Mouse (Mus musculus) right cerebral cortex, adult 18-20 months (tissue): ENCODE results near the gene Serpinb9b.
"Not testable (repeated sequence)": the region's sequence is repeated elsewhere in the genome, so short reads cannot be mapped to it uniquely, and the experiment has no call there.

ENCODE experiments used
- DNase-seq: peaks from one replicate; pipeline ENCODE4 v3.0.0; 2022; ENCODE audit warnings: mixed read lengths

Gene Serpinb9b

DNA sequence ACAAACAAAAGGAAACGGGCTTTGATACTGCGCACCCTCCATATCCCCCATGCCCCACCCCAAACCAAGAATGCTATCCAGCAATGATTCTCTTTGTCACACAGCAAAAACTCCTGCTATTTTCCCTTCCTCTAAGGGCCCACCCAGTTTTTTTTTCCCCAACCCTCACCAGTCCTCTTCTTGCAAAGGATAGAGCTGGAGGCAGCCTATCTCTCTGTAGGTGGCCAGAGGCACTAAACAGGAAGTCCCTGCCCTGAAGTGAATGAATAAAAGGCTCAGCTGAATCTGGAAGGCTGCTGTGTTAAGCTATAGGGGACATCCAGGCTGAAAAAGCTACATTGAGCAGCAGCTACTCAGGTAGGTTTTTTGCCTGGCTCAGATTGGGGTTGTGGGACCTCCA lies at the start of gene Serpinb9b:
Serpinb9b (plus strand) TSS at position 173 of the 400 bp plus-strand sequence.
- no peak for DNase-seq

GRCm38 (mm10) chr13:32982556-32983042 lies 44.6 kb upstream of the Serpinb9b start:
- no peak for DNase-seq

DNA sequence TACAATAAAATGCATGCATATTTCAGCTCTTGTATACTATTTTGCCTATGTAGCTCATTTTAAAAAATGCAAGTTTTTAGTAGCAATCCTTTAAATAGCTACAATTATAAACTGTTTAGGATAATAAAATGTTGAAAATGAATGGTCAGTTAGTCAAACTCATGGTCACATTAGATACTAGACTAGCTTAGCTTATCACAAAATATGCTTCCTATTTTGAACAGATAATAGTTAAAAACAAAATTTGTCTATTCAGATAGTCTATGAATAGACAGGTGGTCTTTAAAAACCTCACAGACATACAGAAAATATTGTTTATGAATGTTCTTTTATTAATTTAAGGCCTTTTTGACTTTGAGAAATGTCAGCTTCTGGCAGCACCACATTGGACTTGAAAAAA lies 41.0 kb upstream of the Serpinb9b start:
- DNase-seq: no peak

GRCm38 (mm10) chr13:32993152-32993893 lies 33.9 kb upstream of the Serpinb9b start:
- DNase-seq: no peak

DNA sequence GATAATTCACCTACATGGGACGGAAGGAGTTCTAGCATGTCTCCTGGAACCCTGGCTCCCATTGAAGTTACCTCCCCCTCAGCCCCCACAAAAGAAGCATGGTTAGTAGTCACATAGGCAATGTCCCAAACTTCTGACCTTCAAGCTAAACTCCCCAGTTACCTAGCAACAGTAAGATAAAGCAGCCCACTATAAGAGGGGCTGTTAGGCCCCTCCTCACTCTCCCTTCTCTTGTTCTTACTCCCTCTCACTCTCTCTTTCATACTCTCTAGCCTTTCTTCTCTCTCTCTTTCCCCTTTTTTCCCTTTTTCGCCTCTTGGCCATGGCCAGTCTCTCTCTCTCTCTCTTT lies 33.3 kb upstream of the Serpinb9b start:
- no peak for DNase-seq

GRCm38 (mm10) chr13:32995051-32995450 lies 32.2 kb upstream of the Serpinb9b start:
- DNase-seq: no peak

DNA sequence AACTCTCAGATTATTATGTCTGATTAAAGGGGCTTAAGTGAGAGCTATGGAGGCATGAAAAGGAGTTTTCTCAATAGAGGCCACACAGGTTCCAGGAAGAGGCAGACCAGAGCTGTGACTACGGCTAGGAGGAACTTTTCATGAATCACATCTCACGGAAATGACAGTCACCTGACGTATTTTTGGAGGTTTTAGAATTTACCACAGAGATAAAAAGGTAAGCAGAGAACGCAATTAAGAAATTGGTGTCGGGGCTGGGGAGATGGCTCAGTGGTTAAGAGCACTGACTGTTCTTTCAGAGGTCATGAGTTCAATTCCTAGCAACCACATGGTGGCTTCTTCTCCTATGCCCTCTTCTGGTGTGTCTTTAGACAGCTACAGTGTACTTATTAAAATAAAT lies 25.9 kb upstream of the Serpinb9b start:
- no peak for DNase-seq

DNA sequence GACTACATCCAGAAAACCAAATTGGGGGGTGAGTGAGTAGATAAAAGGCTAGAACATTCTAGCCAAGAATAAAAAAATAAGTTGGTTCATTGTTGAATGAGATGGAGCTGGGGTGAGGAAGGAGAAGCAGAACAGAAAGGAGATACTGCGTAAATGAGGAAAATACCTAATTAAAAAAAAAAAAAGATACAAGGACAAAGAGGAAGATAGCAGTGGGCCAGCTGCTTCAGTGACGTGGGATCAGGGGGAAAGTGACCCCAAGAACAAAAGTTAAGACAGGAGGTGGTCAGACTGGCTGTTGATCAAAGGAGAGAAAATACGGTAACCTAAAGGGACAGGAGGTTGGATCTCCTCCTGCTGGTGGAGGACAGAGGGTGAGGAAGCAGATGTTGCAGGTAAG lies 24.3 kb upstream of the Serpinb9b start, which contains the start of gene Serpinb9:
Serpinb9 (plus strand) TSS at position 301 of the 400 bp plus-strand sequence.
- DNase-seq: no peak

GRCm38 (mm10) chr13:33003523-33004413 lies 23.4 kb upstream of the Serpinb9b start:
- DNase-seq: no peak

DNA sequence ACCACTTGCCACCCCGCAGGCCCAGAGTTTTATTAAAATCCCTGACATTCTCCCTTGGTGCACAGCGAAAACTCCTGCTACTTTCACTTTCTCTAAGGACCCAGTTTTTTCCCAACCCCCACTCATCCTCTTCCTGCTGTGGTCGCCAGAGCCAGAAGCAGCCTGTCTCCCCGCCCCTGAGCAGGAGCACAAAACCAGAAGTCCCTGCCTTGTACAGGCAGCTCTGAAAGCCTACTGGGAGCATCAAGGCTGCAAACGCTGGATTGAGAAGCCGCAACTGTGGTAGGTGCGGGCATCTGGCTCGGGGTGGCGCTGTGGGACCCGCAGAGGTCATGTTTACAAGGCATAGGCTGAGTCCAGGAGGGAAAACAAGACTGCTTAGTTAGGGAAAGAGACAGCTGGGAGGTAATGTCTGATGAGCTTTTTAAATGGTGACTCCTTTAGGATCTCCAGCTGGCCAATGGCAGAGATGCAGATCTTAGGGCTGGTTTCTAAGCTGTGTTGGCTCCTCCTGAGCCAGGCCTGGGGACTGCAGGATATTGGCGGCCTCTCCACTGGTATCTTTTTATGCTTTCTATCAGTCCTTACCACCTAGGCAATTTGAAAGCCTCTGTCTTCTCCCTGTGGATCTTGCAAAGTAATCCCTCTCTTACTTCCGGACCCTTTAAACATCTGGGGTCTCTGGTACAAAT lies 22.7 kb upstream of the Serpinb9b start:
- DNase-seq: peak; percentile 83

DNA sequence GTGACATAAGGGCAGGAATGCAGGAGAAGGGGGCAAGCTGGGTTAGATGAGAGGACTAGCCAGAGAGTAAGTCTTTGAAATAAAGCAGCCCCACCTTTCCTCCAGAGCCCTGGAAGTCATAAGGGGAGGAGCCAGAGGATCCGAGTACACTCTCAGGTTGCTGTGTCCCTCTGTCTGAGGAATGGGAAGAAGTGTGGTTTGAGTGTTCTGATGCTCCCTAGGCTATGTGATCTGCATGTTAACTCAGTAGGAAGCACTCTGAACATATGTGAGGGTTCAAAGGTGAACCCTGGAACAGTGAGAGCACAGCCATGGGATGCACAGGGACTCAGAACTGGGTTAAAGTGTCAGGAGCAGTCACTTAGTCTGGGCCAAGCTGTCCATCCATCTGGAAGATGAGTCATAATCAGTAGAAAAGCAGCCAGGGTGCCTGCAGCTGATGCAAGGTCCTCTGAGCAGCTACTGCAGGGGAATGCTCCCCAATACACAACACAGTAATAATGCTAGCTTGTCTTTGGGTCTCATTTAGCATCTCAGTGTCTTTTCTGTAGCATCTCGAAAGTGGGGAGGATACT lies 21.6 kb upstream of the Serpinb9b start:
- no peak for DNase-seq

DNA sequence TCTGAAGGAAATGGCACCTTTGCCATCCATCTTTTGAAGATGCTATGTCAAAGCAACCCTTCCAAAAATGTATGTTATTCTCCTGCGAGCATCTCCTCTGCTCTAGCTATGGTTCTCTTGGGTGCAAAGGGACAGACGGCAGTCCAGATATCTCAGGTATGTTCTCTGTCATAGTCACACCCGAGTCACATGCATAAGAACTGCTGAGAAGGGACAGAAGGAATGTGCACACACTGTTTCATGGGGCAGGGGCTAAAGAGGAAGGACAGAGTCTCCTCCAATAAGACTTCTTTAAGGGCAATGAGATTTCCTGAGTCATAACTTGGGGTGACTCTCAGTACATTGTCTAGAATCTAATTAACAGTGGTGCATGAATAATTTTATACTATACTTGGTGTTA lies 20.7 kb upstream of the Serpinb9b start:
- DNase-seq: no peak

DNA sequence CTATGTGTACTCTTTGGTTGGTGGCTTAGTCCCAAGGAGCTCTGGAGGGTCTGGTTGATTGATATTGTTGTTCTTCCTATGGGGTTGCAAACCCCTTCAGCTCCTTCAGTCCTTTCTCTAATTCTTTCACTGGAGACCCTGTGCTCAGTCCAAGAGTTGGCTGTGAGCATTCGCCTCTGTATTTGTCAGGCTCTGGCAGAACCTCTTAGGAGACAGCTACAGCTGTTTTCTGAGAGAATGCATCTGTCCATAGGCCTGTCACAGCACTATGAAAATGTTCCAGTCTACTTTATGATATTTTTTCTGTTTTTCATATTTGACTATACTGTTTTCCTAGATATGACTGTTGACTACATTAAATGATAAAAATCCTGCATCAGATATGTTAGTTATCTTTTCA lies 14.8 kb upstream of the Serpinb9b start:
- DNase-seq: no peak

DNA sequence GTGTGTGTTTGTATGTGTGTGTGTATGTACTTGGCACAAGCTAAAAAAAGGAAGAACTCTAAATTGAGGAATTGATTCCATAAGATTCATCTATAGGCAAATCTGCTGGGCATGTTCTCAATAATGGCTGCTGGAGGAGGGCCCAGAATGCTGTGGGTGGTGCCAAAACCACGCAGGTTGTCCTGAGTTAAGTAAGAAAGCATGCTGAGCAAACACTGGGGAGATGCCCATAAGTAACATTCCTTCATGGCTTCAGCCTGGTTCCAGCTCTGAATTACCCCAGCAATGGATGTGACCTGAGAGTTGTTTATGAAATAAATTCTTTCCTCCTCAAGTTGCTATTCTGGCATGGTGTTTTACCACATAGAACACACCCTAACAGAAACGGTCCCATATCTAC lies 13.9 kb upstream of the Serpinb9b start:
- DNase-seq: no peak

GRCm38 (mm10) chr13:33022371-33022770 lies 4.8 kb upstream of the Serpinb9b start:
- no peak for DNase-seq

DNA sequence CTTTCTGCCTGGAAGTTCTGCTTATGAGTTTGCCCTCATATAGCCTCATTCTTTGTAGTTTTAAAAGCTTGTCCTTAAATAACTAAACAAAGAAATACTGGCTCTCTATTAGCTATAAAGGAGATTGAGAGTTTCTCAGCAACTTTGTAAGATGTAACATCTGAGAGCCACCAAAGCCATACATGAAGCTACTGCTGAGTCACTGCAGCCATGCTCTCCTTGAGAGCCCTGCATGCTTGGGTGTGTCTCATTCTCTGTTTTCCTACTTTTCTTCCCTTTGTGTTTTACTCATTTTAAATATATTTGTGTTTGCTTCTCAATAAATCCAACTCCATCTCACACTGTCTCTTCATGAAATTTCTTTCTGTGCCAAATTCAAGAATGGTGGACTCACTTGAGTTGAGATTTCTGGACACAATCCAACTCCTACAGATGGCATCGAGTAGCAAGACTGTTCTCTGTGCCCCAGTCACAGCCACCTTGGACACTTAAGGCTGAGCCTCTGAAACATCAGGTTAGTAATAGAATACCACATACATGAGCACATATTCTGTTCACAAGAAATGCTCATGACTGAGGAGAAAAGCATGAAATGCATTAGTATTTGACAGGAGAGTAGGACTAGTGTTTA lies 674 bp upstream of the Serpinb9b start:
- DNase-seq: no peak

DNA sequence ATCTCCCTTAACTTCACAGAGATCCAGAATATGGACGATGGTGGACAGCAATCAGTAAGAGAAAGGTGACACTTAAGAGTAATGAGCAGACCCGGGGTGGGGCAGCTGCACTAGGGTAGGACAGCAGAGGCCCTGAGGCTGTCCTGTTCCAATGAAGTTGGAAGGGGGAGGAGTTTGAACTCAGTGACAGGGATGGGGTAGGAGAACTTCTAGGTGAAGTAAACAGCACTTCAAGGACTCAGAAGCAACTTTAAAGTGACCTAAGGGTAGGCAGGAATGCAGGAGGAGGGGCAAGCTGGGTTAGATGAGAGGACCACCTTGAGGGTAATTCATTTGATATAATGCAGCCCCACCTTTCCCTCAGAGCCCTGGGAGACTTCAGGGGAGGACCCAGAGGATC lies 930 bp downstream of the Serpinb9b start:
- DNase-seq: no peak

- DNase-seq: no peak
Observed at GRCm38 (mm10) chr13:33028550-33028949, 1.3 kb downstream of the Serpinb9b start.

DNA sequence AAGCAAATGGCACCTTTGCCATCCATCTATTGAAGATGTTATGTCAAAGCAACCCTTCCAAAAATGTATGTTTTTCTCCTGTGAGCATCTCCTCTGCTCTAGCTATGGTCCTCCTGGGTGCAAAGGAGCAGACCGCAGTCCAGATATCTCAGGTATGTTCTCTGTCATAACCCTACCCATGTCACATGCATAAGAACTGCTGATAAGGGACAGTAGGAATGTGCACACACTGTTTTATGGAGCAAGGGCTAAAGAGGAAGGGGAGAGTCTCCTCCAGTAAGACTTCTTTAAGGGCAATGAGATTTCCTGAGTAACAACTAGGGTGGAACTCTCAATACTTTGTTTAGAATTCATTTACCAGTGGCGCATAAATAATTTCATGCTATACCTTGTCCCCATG lies 2.3 kb downstream of the Serpinb9b start:
- not testable (repeated sequence) for DNase-seq

DNA sequence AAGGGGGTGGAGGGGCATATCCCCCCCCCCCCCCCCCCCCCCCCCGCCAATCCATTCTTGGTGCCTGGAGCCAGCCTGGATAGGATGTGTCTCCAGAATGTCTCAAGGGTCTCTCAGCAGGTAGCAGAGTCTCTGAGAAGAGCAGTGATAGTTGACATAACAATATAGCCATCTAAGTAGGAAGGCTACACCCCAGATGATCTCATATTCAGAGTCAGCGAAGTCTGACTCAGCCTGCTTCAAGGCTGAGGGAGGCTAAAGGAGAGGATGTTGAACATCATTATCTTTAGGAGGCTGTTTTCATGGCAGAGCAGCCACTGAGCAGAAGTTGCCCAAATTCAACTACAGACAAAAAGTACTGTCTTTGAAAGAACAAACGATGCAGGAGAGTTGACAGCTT lies 3.1 kb downstream of the Serpinb9b start:
- DNase-seq: no peak

DNA sequence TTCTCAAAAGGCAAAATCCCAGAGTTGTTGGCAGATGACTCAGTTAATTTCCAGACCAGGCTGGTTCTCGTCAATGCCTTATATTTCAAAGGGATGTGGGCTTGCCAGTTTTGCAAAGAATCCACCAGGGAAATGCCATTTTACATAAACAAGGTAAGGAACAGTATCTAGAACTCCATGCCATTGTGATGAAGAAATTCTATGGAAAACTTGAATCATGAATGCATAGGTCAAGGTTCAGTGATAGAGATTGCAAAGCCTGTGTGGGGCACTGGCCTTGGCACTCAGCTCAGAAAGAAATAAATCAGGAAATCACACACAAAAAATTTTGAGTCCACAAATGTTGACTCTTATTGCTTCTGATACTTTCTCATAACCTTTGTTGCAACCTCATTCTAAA lies 8.3 kb downstream of the Serpinb9b start:
- DNase-seq: no peak

DNA sequence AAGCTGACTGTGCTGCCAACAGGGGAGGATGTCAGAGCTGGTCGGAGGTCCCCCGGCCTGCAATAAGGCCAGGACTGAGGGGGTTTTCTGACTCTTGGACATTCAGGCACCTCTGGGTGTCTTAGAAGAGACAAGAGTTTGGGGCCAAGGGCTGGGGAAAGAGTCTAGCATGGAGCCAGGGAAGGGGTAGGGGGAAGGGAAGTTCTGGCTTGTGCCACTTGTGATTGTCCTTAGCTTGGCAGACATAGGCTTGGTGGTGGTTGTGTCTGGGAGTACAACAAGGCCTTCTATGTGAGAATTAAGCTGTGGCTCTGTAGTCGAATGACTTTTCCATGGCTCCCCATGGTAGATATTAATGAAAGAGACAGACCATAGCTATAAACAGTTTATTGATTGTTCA lies 16.3 kb downstream of the Serpinb9b start:
- DNase-seq: no peak
